Comparison of ENCODE assay signal across 1 mouse cellular context in genomic region chr7:19029084-19029653, GRCm38 (mm10).
TF ChIP-seq lines count a peak whose summit lies in the region.

No protein-coding gene starts in this region.

TF ChIP-seq in CH12.LX, 34 proteins besides CTCF, POLR2A, EP300 and RAD21:
- TF ChIP-seq SMC3 (IDR thresholded peaks at IDR 0.05; ENCODE audit: low read depth, low read length), result peak; percentile 68
- TF ChIP-seq E2F4 (IDR thresholded peaks at IDR 0.05; ENCODE audit: insufficient replicate concordance, low read depth, low read length), result no peak
TF ChIP-seq in CH12.LX: peak in this region for 1.
